Mouse (Mus musculus) forebrain, postnatal 0 days (tissue): Measurements from ENCODE around the gene Ptges. TPM values are rescaled to one million over a fixed set of nuclear protein-coding genes. Genes with fewer than 3 reads are reported as not detected.

Experiments
- ATAC-seq: fragments of 200-750 bp; cut with Nextera tagmentation; 2 replicates; pipeline ENCODE4 v1.8.0; 2017; ENCODE audit warnings: mild to moderate bottlenecking, moderate library complexity
- DNase-seq: peaks from one replicate; pipeline ENCODE4 v3.0.0-alpha.2; 2015
- H3K27ac ChIP-seq: fragments of 300-500 bp; sonication (generic); 2 replicates; pipeline ENCODE4 v1.5.1; 2014; ENCODE audit warnings: low read depth, mild to moderate bottlenecking, antibody characterized with exemption, low read length, moderate library complexity, mixed read lengths
- H3K27me3 ChIP-seq: fragments of 300-500 bp; sonication (generic); 2 replicates; pipeline ENCODE4 v1.6.1; 2014; ENCODE audit warnings: mild to moderate bottlenecking, low read length, mixed read lengths; ENCODE audit not compliant: insufficient read depth
- H3K36me3 ChIP-seq: fragments of 300-500 bp; sonication (generic); 2 replicates; pipeline ENCODE4 v1.6.1; 2014; ENCODE audit warnings: mild to moderate bottlenecking, moderate library complexity; ENCODE audit not compliant: insufficient read depth
- H3K4me1 ChIP-seq: fragments of 300-500 bp; sonication (generic); 2 replicates; pipeline ENCODE4 v1.6.1; 2014; ENCODE audit warnings: antibody characterized with exemption; ENCODE audit not compliant: insufficient read depth
- H3K4me2 ChIP-seq: fragments of 300-500 bp; sonication (generic); 2 replicates; pipeline ENCODE4 v1.6.1; 2014; ENCODE audit warnings: low read depth, mild to moderate bottlenecking, moderate library complexity
- H3K4me3 ChIP-seq: fragments of 300-500 bp; sonication (generic); 2 replicates; pipeline ENCODE4 v1.5.1; 2014; ENCODE audit warnings: low read depth, low read length, mixed read lengths
- H3K9ac ChIP-seq: fragments of 300-500 bp; sonication (generic); 2 replicates; pipeline ENCODE4 v1.6.1; 2014; ENCODE audit warnings: mild to moderate bottlenecking
- H3K9me3 ChIP-seq: fragments of 300-500 bp; sonication (generic); 2 replicates; pipeline ENCODE4 v1.6.1; 2016; ENCODE audit warnings: low read length
- CTCF ChIP-seq: sonication (generic); IDR thresholded peaks from 2 replicates; pipeline ENCODE4 v1.5.1; 2016; ENCODE audit warnings: antibody characterized with exemption, control low read depth, low read depth
- WGBS: fragments of 180-500 bp; shearing (Covaris S2); extraction: QIAGEN DNeasy Blood & Tissue Kit; methylation state at CpG from one replicate; pipeline ENCODE4 v1.1.7; 2014; 5-methylcytosine and 5-hydroxymethylcytosine counted together
- polyA plus RNA-seq: library from polyadenylated mRNA; unstranded; fragments of >200 nt; fragmentation: Nextera tagmentation; extraction: Ambion mirVana; gene quantifications from 2 replicates; pipeline ENCODE4 v1.2.1, GENCODE M21; 2015
- total RNA-seq: library from RNA; depleted of rRNA; stranded (reverse); fragments of >200 nt; gene quantifications from 2 replicates; pipeline ENCODE4 v1.2.3, GENCODE M21; 2014

The Ptges gene
- total and polyA plus RNA-seq, 2 experiments from 2014 or later: 4.8 to 6.3 TPM

- 69% methylated on average over 6 of the region's 6 CpGs for WGBS
- no peak overlapping the region for H3K4me3 ChIP-seq
- no peak for TF ChIP-seq CTCF
- H3K27ac ChIP-seq: no peak overlapping the region
- H3K4me2 ChIP-seq: no peak overlapping the region
- H3K27me3 ChIP-seq: no peaks in the 10 kb centered on the region
- DNase-seq: no peak
- no peak overlapping the region for H3K9ac ChIP-seq
- H3K36me3 ChIP-seq: no peaks in the 10 kb centered on the region
- H3K9me3 ChIP-seq: no peaks in the 10 kb centered on the region
- H3K4me1 ChIP-seq: no peaks in the 10 kb centered on the region
- no peak for ATAC-seq
Measured at GRCm38 (mm10) chr2:30872669-30873068, 57.0 kb downstream of the Ptges start.

- H3K36me3 ChIP-seq: no peaks in the 10 kb centered on the region
- no peak overlapping the region for H3K9ac ChIP-seq
- no peaks in the 10 kb centered on the region for H3K9me3 ChIP-seq
- H3K4me2 ChIP-seq: no peak overlapping the region
- no peak overlapping the region for H3K27ac ChIP-seq
- DNase-seq (no peak), ATAC-seq (no peak)
- no peaks in the 10 kb centered on the region for H3K27me3 ChIP-seq
- no peak for TF ChIP-seq CTCF
- H3K4me3 ChIP-seq: no peak overlapping the region
- WGBS: 66% methylated on average over 8 of the region's 8 CpGs
- H3K4me1 ChIP-seq: no peaks in the 10 kb centered on the region
Measured at GRCm38 (mm10) chr2:30870863-30871262, 58.8 kb downstream of the Ptges start.

GRCm38 (mm10) chr2:30865426-30865825, 64.2 kb downstream of the Ptges start:
- 58% methylated on average over 3 of the region's 3 CpGs for WGBS
- ATAC-seq: no peak
- no peak for TF ChIP-seq CTCF
- Histone ChIP-seq H3K9me3 (no peaks in the 10 kb centered on the region), H3K4me2 (no peak overlapping the region), H3K27ac (no peak overlapping the region), H3K4me3 (no peak overlapping the region), H3K27me3 (no peaks in the 10 kb centered on the region; the same call in 1 of the 2 replicates), H3K4me1 (no peaks in the 10 kb centered on the region), H3K36me3 (no peaks in the 10 kb centered on the region), H3K9ac (no peak overlapping the region)
- DNase-seq: no peak

- TF ChIP-seq CTCF: no peak
- ATAC-seq (peak; percentile 20; the same call in 1 of the 2 replicates), DNase-seq (no peak)
- no peaks in the 10 kb centered on the region for H3K9me3 ChIP-seq
- H3K27me3 ChIP-seq: no peaks in the 10 kb centered on the region; the same call in 1 of the 2 replicates
- no peaks in the 10 kb centered on the region for H3K4me1 ChIP-seq
- WGBS: 3% methylated on average over 31 of the region's 35 CpGs
- H3K27ac ChIP-seq: no peak overlapping the region
- peak overlapping the region; percentile 48 for H3K4me2 ChIP-seq
- no peaks in the 10 kb centered on the region for H3K36me3 ChIP-seq
- H3K9ac ChIP-seq: no peak overlapping the region
- peak overlapping the region; percentile 24 for H3K4me3 ChIP-seq
Measured at GRCm38 (mm10) chr2:30864968-30865381, 64.7 kb downstream of the Ptges start.

GRCm38 (mm10) chr2:30863574-30863973, 66.1 kb downstream of the Ptges start:
- no peak for TF ChIP-seq CTCF
- 89% methylated on average over 9 of the region's 9 CpGs for WGBS
- H3K4me2 ChIP-seq: no peak overlapping the region
- DNase-seq (no peak), ATAC-seq (no peak)
- H3K4me1 ChIP-seq: no peaks in the 10 kb centered on the region
- no peaks in the 10 kb centered on the region for H3K9me3 ChIP-seq
- no peaks in the 10 kb centered on the region for H3K36me3 ChIP-seq
- no peak overlapping the region for H3K4me3 ChIP-seq
- H3K27me3 ChIP-seq: no peaks in the 10 kb centered on the region; the same call in 1 of the 2 replicates
- no peak overlapping the region for H3K27ac ChIP-seq
- no peak overlapping the region for H3K9ac ChIP-seq

GRCm38 (mm10) chr2:30862081-30862480, 67.6 kb downstream of the Ptges start:
- TF ChIP-seq CTCF: no peak
- no peak overlapping the region for H3K9ac ChIP-seq
- H3K4me3 ChIP-seq: no peak overlapping the region
- 71% methylated on average over 4 of the region's 4 CpGs for WGBS
- no peak overlapping the region for H3K27ac ChIP-seq
- H3K4me1 ChIP-seq: no peaks in the 10 kb centered on the region
- H3K9me3 ChIP-seq: no peaks in the 10 kb centered on the region
- no peaks in the 10 kb centered on the region for H3K36me3 ChIP-seq
- ATAC-seq (no peak), DNase-seq (no peak)
- H3K27me3 ChIP-seq: no peaks in the 10 kb centered on the region; the same call in 1 of the 2 replicates
- H3K4me2 ChIP-seq: no peak overlapping the region

DNA sequence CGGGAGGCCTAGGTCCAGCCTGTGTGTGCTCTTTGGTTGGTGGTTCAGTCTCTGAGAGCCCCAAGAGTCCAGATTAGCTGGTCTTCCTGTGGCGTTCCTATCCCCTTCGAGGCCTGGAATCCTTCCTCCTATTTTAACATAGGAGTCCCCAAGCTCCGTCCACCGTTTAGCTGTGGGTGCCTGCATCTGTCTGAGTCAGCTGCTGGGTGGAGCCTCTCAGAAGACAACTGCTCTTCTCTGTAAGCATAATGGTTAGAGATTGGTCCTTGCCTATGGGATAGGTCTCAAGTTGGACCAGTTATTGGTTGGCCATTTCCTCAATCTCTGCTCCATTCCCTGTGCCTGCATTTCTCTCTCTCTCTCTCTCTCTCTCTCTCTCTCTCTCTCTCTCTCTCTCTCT, 69.9 kb downstream of the Ptges start:
- H3K4me1 ChIP-seq: no peaks in the 10 kb centered on the region
- H3K9ac ChIP-seq: no peak overlapping the region
- H3K27me3 ChIP-seq: no peaks in the 10 kb centered on the region; the same call in 1 of the 2 replicates
- H3K9me3 ChIP-seq: no peaks in the 10 kb centered on the region
- ATAC-seq (no peak), DNase-seq (no peak)
- 87% methylated on average over 5 of the region's 5 CpGs for WGBS
- no peak overlapping the region for H3K4me2 ChIP-seq
- no peak overlapping the region for H3K27ac ChIP-seq
- TF ChIP-seq CTCF: no peak
- H3K36me3 ChIP-seq: no peaks in the 10 kb centered on the region
- no peak overlapping the region for H3K4me3 ChIP-seq
